ENCODE assay signal across 8 mouse cellular contexts in the genomic region with DNA sequence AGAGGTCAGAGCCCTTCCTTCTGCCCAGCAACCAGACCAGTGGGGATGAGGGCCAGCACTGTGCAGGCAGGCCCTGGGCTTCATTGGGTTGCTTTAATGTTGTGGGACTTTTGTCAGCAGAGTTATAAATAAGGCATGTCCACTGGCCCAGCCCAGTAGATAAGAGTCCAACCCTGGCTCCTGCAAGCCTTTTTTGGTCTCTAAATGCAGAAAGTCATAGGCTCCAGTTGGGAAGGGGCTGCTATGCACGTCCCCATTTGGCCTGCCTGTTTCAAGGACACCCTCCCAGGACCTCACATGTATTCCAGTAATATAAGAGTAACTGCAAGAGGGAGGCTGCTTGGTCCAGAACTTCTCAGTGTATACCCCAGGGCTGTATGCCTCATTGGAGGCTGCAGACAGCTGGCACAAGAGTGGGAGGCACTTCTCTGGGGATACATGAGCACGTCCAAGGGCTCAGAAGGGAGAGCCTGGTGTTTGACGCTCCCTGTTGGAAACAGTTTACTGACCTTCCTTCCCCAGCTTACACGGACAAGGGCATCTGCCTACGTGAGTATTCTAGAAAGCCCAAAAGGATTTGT. TPM values are rescaled to one million over a fixed set of nuclear protein-coding genes. Genes with fewer than 3 reads are reported as not detected.
DNase-seq lines count a peak whose midpoint lies in the region; ATAC-seq and TF ChIP-seq lines count a peak whose summit lies in the region.

TSS of gene Fhl2 (minus strand) at position 324 of the 581 bp plus-strand sequence.

- no peaks in the 10 kb centered on the region for H3K4me1 ChIP-seq in limb, embryonic 14.5 days (ENCODE audit: control insufficient read depth, insufficient read depth, low read length)

- H3K9me3 ChIP-seq in limb, embryonic 14.5 days (ENCODE audit: control insufficient read depth, low read length) = no peaks in the 10 kb centered on the region

- no peaks in the 10 kb centered on the region for H3K36me3 ChIP-seq in limb, embryonic 14.5 days (ENCODE audit: control insufficient read depth, insufficient read depth, low read length)

- ATAC-seq in limb, embryonic 14.5 days (ENCODE audit: low FRiP score, low read depth) = no peak

- TF ChIP-seq CTCF in gastrocnemius, adult 2 months (IDR thresholded peaks at IDR 0.05) = no peak

- no peak within 1 kb of the TSS for H3K9ac ChIP-seq in limb, embryonic 14.5 days (ENCODE audit: low read depth, low read length, severe bottlenecking)

- H3K27ac ChIP-seq in limb, embryonic 14.5 days (replicated peaks; ENCODE audit: low read depth, low read length) = no peak within 1 kb of the TSS
- H3K27ac ChIP-seq in gastrocnemius, adult 2 months = no peak within 1 kb of the TSS

- peak; percentile 25 for DNase-seq in kidney, postnatal 10 days
- DNase-seq in kidney, adult 11 months = no peak
- DNase-seq in adrenal gland, postnatal 4 days (ENCODE audit: low spot score in 2 of 2) = no peak
- peak; percentile 35 to 53 for DNase-seq in heart, postnatal 14 days
- no peak for DNase-seq in limb, embryonic 14.5 days (ENCODE audit: low spot score)
- DNase-seq in gastrocnemius, adult 2 months = no peak
- DNase-seq in retina, postnatal 1 day = no peak
- DNase-seq in frontal cortex, postnatal 25 days (ENCODE audit: low spot score in 2 of 2) = no peak

- no peak within 1 kb of the TSS for H3K4me2 ChIP-seq in limb, embryonic 14.5 days (replicated peaks; ENCODE audit: low read depth, low read length, severe bottlenecking)

- no peaks in the 10 kb centered on the region for H3K27me3 ChIP-seq in limb, embryonic 14.5 days (ENCODE audit: control insufficient read depth, insufficient read depth, low read length)

- whole genome bisulfite sequencing in limb, embryonic 14.5 days = 71% methylated on average over 5 of the region's 5 CpGs

- H3K4me3 ChIP-seq in limb, embryonic 14.5 days (replicated peaks; ENCODE audit: low read length) = no peak within 1 kb of the TSS
- H3K4me3 ChIP-seq in gastrocnemius, adult 2 months = no peak within 1 kb of the TSS

- intact Hi-C loops in heart, postnatal 14 days (cut with DNase I) = loop anchor here (5.0 kb wide), 1 partner anchor 41 kb away; no protein-coding TSS in a partner anchor
- intact Hi-C loops in gastrocnemius, adult 2 months (cut with DNase I) = no loop called here

- no peak for TF ChIP-seq POLR2A in limb, embryonic 14.5 days (IDR thresholded peaks at IDR 0.05; ENCODE audit: borderline replicate concordance, extremely low read depth, insufficient read depth, insufficient read length)

RNA-seq across cellular contexts. Expression of gene Fhl2, which starts in this region (rescaled TPM):
- 10 to 100 TPM; 31.3 to 36.9 TPM for total RNA-seq in adrenal gland, postnatal 4 days (2021)
- total RNA-seq in heart, postnatal 14 days (2021) = 1,000 to 10,000 TPM; 1,735 to 2,031 TPM
- polyA plus RNA-seq in limb, embryonic 14.5 days (2012; rRNA removed) = 22.4 and 23.1 TPM in 2 replicates
- 19.5 and 20.3 TPM in 2 replicates for polyA plus RNA-seq in limb, embryonic 14.5 days (2014; fragmentation: Nextera tagmentation; extraction: Ambion mirVana)
- total RNA-seq in gastrocnemius, adult 2 months (2021) = 1 to 10 TPM; 3.0 to 8.3 TPM

Comparison
In these comparisons a context has a peak if more than half of its experiments do, and no peak if none do; other contexts are left out.
1. RNA of gene Fhl2 (total RNA-seq): 1,735 to 2,031 TPM in heart, postnatal 14 days; 31.3 to 36.9 TPM in adrenal gland, postnatal 4 days and 3.0 to 8.3 TPM in gastrocnemius, adult 2 months; every median in the first group is over 10 times any median in the second.
2. DNase-seq: peak in kidney, postnatal 10 days (single experiment) and heart, postnatal 14 days (2 of 2); none in kidney, adult 11 months (single experiment), adrenal gland, postnatal 4 days (0 of 2), limb, embryonic 14.5 days (single experiment), gastrocnemius, adult 2 months (single experiment), retina, postnatal 1 day (single experiment) and frontal cortex, postnatal 25 days (0 of 2).